Mouse (Mus musculus) kidney, adult 18-20 months (tissue): ENCODE data around the gene Mthfsd.

Experiments used
- DNase-seq: peaks from one replicate; pipeline ENCODE4 v3.0.0; 2021

Gene Mthfsd

DNA sequence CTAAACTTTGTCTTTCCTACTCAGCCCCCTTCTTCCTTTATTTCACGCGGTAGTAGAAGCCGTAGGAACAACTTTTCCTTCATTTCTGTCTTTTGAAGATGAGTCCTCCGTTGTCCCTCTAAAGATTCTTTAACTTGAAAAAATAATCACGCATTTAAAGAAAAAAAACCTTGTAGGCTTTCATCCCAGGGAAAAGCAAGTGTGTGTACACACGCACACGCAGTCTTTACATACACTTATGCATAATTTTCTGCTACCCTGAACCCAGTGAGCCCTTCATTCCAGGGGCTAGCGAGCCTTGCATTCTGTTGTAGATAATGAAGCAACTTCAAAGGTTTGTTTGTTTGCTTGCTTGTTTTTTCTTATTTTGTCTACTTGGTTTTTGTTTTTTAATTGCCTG, 19.9 kb downstream of the Mthfsd start:
- no peak for DNase-seq

GRCm38 (mm10) chr8:121086004-121086900, 21.9 kb downstream of the Mthfsd start:
- DNase-seq = no peak

GRCm38 (mm10) chr8:121085561-121085960, 22.6 kb downstream of the Mthfsd start:
- no peak for DNase-seq

GRCm38 (mm10) chr8:121085011-121085410, 23.2 kb downstream of the Mthfsd start:
- no peak for DNase-seq

DNA sequence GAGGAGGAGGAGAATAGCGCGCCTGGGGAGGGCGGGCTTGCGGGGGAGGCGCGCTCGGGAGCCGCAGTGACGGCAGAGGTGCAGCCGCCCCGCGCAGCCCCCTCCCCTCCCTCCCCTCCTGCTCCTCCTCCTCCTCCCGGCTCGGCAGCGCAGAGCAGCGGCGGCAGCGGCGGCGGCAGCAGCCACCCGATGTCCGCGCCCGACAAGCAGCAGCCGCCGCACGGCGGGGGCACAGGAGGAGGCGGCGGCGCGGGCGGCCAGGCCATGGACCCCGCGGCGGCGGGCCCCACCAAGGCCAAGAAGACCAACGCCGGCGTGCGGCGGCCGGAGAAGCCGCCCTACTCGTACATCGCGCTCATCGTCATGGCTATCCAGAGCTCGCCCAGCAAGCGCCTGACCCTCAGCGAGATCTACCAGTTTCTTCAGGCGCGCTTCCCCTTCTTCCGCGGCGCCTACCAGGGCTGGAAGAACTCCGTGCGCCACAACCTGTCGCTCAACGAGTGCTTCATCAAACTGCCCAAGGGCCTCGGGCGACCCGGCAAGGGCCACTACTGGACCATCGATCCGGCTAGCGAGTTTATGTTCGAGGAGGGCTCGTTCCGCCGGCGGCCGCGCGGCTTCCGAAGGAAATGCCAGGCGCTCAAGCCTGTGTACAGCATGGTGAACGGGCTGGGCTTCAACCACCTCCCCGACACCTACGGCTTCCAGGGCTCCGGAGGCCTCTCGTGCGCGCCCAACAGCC, 23.8 kb downstream of the Mthfsd start, which contains the start of gene Foxf1:
Gene Foxf1, plus strand, starts transcription at position 177 of the 742 bp plus-strand sequence.
- DNase-seq = peak; percentile 29

DNA sequence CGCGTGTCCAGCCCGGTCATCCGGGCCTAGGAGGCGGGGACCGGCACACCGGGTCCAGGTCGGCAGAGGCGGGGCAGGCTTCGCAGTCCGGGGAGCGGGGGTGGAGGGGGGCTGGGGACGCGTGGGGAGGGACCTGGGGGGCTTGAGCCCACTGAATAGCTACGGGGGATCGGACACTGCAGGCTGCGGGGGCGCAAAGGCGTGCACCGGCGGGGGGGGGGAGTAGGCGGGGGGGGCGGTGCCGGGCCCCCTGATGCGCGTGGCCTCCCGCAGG, 24.3 kb downstream of the Mthfsd start:
- no peak for DNase-seq

- DNase-seq = peak; percentile 75
Measured at GRCm38 (mm10) chr8:121083093-121083935, 24.9 kb downstream of the Mthfsd start.

GRCm38 (mm10) chr8:121082218-121083092, 25.7 kb downstream of the Mthfsd start:
- DNase-seq = no peak

GRCm38 (mm10) chr8:121081398-121081797, 26.8 kb downstream of the Mthfsd start:
- no peak for DNase-seq

GRCm38 (mm10) chr8:121080361-121081090, 27.7 kb downstream of the Mthfsd start:
- no peak for DNase-seq

DNA sequence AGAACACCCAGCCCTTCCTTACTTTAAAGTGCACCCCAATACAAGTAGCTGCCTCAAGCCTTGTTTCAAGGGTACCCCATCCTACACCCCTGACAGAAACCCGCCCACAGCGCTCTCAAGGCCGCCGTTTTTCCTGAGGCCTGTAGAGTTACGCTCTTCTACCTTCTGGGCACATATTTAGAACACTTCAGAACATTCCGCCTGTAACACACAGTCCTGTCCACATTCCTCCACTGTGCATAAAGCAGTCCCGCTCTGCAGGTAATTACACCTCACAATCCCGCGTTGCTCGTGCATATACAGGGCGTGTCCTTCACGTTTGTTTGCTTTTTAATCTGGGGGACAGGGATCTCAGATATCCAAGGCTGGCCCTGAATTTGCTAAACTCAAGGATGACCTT, 28.2 kb downstream of the Mthfsd start:
- no peak for DNase-seq

DNA sequence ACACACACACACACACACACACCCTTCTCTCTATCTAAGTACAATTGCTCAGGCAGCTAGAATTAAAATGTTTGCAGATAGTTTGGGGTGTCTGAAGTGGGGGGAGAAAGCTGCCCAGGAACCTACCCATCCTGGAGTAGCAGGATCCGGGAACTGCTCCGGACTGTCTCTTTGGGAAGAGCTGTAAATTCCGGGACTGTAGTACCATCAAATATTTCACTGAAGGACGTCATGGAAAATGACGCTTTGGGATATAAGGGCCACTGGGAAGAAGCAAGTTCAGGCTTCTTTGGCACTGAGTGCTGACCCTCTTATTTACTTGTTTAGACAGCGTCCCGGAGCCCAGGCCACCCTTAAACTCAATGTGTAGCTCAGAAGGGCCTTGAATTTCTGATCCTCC, 29.0 kb downstream of the Mthfsd start:
- no peak for DNase-seq

- DNase-seq = no peak
Measured at GRCm38 (mm10) chr8:121078721-121079120, 29.5 kb downstream of the Mthfsd start.

GRCm38 (mm10) chr8:121076555-121076954, 31.6 kb downstream of the Mthfsd start:
- no peak for DNase-seq

- DNase-seq = no peak
Measured at GRCm38 (mm10) chr8:121075936-121076335, 32.3 kb downstream of the Mthfsd start.

- no peak for DNase-seq
Measured at GRCm38 (mm10) chr8:121074848-121075145, 33.4 kb downstream of the Mthfsd start.

GRCm38 (mm10) chr8:121074108-121074847, 33.9 kb downstream of the Mthfsd start:
- DNase-seq = no peak

DNA sequence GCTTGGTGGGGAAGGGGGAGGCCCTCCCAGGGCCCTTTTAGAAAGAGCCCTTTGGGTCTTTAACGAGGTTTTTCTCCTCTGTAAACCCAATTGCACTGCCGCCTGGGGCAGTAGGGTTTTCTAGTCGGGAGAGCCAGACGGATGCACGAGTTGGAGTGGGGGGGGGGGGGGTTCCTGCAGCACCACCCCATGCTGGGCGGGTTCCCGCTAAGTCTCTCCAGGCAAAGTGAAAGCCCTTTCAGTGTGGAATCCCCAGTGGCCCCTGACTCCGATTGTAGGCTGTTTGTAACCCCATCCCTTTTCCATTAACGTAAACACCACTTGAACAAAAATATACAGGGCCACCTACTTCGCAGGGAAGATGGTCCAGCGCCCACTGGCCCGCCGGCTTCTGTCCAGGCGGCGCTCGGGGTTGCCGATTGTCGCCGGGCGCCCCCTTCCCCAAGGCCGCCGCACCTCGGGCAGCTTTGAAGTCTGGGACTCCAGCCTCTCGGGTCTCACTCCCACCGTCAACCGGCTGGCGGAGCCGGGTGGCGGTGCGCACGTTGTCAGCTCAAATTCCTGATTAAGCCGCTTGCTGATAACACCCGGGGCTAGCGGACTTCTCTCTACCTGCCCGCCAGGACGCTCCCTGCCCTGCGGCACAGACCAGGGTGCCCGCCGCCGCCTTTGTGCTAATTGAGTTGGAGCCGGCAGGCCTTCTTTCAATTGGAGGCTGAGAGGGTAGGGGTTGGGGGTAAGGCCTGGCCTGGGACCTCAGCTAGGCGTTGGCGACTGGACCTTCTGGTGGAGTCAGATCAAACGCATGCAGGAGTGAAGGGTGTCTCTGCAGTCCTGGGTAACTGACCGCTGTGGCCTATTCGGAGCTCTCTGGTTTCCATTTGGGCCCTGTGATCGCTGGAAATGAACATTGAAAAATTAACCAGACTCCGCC, 34.8 kb downstream of the Mthfsd start:
- DNase-seq = no peak

DNA sequence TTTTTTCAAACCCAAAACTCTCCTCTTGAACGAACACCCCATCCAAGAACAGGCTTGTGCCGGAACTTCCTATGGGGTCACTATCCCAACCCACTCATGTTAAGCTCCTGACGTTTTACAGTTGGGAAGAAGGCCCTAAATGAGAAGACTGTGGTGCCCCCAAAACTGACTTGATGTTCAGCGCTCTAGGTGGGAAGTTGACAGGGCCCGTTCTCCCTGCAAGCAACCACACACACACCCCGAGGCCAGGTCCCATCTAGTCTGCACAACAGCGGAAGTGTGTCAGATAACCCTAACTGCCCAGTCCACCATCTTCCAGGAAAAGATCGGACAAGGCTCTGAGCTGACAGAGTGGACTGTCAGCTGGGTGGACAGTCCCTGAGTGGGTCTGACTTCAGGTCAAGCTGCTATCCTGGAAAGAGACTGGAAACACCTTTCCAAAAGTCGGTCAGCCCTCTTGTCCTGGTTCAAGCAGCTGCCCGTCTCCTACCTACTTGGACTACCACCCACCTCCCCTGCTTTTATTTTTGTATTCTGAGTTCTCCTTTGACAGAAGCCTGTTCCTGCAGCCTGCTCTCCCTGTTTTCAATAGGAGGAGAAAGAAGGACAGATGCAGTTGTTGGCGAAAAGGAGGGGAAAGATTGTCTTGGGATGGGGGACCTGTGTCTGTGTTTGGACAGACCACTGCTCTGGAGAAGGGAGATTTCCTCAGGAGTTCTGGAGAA, 35.6 kb downstream of the Mthfsd start:
- DNase-seq = no peak
